Mouse (Mus musculus) right cerebral cortex, adult 18-20 months (tissue): ENCODE measurements at regions not wholly inside any gene's neighbourhood (a gene's known extent, or its start where the extent isn't known, plus 50 kb on each side); places are given as distances from the start of the nearest gene placed in this dataset.
"Not testable (repeated sequence)": the region's sequence is repeated elsewhere in the genome, so short reads cannot be mapped to it uniquely, and the experiment has no call there.

Source experiments
- DNase-seq: peaks from one replicate; pipeline ENCODE4 v3.0.0; 2022; ENCODE audit warnings: mixed read lengths

DNA sequence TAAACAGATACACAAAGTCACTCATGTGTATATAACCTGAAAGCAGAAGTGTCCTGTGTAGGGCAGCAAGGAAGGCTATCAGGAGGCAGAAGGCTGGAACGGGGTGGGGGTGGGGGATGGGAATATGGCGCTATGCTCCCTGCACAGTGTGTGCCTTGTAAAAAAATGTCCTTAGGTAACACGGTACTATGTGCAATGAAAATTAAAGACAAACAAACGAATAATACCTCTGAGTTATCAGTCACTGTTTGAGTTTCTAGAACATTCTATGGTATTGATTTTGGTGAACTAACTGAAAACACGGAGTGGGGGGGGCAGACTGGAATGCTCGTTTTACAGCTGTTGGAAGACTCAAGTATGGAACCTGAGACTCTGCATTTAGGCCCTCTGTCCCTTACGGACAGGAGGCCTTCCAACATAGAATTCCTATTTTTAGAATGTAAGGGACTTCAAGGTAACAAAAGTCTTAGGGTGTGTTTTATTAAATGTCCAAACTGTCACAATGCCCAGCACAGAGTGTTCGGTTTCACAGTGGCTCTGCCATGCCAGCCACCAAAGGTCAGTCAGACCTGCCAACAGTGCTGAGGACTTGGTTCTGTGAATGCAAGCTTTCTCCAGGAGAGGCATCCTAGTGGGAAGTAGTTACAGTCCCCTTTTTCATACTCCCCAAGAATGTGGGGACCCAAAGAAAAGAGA lies 240.6 kb downstream of the Ano6 start:
- DNase-seq, result no peak

DNA sequence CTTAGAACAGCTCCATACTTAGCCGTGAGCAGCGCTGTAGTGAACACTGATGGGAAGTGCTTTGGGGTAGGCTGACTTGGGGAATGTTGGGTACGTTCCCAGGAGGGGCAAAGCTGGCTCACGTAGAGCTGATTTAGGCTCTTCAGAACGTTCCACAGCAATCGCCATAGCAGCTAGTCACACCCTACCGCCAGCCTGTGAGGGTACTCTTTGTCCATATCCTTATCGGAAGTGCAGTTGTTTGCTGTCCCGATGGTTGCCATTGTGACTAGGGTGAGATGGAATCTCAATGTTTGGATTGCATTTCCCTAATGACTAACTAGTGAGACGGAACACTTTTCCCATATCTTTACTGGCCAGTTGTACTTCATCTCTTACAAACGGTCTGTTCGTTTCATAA lies 244.6 kb downstream of the Ano6 start:
- no peak for DNase-seq

DNA sequence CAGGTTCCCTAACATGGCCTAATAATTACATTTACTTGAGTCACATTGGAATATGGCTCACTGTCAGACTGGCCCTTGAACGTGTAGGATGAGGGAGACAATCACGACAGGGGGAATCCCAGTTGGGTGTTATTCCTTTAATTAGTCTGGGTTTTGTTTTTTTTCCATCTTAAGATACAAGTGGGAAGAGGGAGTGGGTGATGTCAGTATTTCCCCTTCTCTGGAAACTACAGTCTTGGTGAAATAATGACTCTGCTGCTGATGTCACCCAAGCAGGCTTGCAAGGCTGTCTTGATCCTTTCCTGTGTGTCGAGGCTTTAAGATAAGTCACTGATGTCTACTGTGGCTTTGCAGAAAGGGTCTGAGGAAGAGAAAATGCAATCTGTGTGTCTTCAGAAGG lies 241.8 kb upstream of the Arid2 start:
- no peak for DNase-seq

- DNase-seq, result no peak
These were observed 240.7 kb upstream of the Arid2 start for GRCm38 (mm10) chr15:96046651-96047050.

DNA sequence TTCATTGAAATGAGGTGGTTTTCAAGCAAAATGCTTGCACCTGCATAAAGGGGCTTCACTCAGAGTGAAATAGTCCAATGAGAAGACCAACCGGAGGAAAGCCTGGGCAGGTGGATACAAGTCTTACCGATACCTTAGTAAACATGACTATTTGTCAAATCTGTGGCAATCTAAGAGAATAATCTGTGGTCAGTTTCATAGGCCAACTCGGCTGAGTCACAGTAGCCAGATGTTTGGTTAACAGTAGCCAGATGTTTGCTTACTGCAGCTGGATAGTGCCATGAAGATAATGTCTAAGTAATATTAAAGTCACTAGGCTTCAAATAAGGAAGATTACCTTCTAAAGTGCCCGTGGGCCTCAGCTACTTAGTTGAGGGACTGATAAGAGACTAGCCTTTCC lies 236.9 kb upstream of the Arid2 start:
- no peak for DNase-seq

- DNase-seq, result no peak
These were observed 234.7 kb upstream of the Arid2 start for GRCm38 (mm10) chr15:96052586-96052985.

DNA sequence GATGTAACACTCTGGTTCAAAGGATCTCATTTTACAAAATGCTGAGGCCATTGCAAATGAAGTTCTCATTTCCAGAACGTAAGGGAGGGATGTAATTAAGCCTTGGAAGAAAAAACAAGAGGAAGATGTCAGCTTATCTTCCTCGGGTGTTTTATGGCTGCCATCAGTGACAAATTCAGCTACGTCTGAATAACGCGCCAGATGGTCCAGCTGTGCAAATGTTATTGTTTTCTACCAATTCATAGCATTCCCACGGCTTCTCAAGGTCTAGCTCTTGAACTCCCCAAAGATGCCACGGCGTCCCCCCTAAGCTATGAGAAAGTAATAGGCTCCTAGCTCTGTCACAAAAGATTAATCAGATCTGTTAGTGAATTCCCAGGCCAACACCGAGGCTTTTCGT lies 232.0 kb upstream of the Arid2 start:
- DNase-seq, result no peak

GRCm38 (mm10) chr15:96055796-96056473 lies 231.4 kb upstream of the Arid2 start:
- no peak for DNase-seq

DNA sequence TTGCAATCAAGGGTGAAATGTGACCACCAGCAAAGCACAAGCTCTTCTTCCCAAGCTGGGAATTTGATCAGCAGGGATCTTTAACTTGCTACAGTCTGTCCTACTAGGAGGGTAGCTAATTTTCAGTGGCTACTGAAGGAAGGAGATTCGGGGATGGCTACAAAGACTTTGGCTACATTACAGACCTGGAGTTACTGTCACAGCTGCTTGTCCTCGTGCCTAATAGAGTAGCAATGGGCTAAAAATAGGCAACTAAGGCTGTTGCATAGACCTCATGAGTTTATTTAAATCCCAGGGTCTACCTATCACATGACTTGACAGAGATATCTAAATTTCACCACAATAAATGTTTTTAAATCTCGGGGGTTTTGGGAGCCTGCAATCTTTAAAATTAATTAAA lies 227.7 kb upstream of the Arid2 start:
- DNase-seq, result no peak

DNA sequence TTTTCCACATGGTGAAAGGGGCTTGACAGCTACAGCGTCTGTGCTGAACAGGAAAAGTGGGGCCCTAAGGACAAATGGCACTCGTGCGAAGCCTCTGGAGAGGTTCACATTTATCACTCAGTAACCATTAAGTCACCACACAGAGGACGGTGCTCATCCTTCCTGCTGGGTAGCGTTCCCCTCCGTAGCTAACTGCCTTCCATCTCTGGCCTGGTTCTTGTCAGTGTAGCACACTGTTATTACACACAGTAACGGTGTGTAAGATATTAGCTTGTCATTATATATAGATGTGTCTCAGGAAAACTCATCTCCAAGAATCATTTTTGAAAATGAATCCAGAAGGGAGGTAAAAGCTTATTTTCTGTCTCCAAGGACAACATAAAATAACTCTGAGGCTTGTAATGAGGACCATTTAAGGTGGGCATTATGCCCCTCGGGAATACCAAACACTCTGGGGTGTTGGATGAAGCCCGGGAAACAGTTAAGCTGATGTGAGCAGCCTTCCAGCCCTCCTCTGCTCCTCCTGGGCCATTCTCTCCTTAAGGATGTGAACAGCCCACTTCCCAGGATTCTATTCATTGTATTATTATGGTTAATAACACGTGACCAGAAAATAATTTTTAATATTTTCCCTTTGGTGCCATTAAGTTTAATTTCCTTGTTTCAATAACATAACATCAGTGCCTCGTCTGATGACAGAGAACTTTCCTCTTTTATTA lies 222.7 kb upstream of the Arid2 start:
- DNase-seq, result no peak

GRCm38 (mm10) chr15:96075615-96076014 lies 211.7 kb upstream of the Arid2 start:
- no peak for DNase-seq

GRCm38 (mm10) chr15:96077756-96078155 lies 209.6 kb upstream of the Arid2 start:
- no peak for DNase-seq

- no peak for DNase-seq
These were observed 208.7 kb upstream of the Arid2 start for GRCm38 (mm10) chr15:96078580-96078979.

DNA sequence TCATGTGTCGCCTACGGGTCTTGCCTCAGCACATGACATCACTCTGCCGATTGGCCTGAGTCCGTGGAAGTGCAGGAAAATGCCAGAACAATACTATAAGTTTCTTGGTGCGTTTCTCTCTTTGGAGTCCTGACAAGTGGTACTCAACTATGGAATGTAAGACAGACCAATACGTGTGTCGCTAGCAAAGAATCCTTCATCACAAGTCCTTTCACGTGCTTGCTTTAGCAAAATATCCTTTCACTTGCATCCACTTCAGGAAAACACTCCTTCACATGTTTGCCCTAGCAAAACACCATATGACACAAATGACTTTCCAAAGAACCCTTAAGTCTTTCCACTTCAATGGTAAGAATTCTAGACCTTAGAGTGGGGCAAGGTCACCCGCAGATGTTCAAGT lies 197.6 kb upstream of the Arid2 start:
- DNase-seq, result no peak

DNA sequence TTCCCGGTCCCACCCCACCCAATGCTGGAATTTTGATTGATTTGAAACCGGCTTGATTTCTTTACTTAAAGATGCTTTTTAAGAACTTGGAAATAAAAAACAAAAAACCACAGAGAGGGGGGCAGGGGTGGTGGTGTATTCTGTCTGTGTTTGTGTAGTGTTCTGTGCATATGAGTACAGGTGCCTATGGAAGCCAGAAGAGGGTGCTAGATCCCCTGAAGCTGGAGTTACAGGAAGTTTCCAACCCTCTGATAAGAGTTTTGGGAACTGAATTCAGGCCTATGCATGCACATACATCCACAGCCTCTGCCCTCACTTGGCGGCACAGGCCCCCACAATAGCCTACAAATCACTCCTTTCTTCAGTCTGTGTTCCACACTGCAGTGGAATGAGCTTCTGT lies 190.9 kb upstream of the Arid2 start:
- no peak for DNase-seq

DNA sequence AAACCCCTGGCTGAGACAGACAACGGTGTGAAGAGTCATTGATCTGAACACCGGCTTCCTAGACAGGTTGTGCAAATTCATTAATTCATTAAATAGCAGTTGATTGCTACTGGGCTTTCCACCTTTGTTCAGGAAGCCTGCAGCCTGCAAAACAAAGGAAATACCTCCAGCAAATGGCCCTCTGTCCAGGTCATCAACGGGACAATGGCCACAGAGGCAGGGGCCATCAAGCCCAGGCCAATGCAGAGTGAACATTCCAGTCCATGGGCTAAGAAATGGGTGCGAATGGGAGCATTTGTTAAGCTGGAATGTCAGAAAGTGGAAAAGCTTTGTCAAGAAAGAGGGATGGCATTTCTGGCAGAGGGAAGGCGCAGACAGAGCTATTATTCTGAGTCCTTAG lies 188.5 kb upstream of the Arid2 start:
- no peak for DNase-seq

DNA sequence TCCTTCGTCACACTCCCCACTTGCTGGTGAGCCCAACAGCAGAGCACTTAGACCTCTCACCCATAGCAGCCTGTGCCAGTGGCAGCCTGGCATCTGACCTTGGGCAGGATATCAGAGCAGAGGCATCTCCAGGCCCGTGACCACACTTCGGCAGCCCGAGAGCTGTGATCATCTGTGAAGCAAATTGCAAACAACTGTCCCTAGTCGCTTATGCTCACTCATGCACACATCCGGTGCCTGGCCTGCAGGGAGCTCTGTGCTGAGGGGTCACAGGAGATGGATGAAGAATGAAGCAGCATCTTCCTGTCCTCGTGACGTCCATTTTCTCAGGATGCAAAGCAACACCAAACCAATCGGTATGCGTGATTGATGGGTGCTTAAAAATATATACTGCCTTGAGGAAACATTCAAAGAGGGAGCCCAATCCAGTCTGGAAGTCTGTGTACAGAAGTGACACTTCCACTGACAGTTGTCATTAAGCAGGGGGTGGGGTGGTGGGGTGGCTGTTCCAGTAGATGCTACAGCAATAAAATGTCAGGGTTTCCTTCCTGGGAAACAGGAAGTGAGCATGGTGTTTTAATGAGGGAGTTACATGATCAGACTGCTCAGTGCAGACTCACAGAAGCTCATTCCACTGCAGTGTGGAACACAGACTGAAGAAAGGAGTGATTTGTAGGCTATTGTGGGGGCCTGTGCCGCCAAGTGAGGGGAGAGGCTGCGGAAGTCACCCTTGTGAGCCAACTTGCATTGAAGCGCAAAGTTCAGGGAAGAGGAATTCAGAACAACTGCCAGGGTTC lies 187.3 kb upstream of the Arid2 start:
- DNase-seq, result not testable (repeated sequence)

DNA sequence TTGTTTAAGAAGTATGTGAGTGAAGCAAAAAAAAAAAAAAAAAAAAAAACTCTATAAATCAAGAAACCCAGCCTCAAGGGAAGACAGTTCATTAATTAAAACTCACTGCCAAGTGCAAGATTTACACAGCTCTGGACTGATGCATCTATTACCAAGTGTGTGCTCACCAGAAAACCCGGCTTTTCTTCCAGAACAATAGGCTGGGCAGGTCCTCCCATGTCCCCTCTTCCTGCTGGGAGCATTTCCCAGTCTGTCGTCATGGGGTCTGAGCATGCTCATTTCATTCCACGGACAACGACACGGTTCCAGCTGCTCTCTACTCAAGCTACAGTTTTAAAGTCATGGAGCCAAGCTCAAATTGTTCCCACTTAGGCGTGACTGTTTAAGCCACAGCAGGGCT lies 183.6 kb upstream of the Arid2 start:
- no peak for DNase-seq

- no peak for DNase-seq
These were observed 179.8 kb upstream of the Arid2 start for GRCm38 (mm10) chr15:96107503-96107902.

- no peak for DNase-seq
These were observed 174.2 kb upstream of the Arid2 start for GRCm38 (mm10) chr15:96113091-96113490.

GRCm38 (mm10) chr15:96114616-96115015 lies 172.7 kb upstream of the Arid2 start:
- DNase-seq, result no peak

GRCm38 (mm10) chr15:96115196-96115595 lies 172.1 kb upstream of the Arid2 start:
- peak; percentile 24 for DNase-seq

- no peak for DNase-seq
These were observed 168.1 kb upstream of the Arid2 start for GRCm38 (mm10) chr15:96119240-96119639.
